ENCODE assay signal across 12 mouse cellular contexts in genomic region chr7:126807405-126807804, GRCm38 (mm10). TPM values are rescaled to one million over a fixed set of nuclear protein-coding genes. Genes with fewer than 3 reads are reported as not detected.
DNase-seq lines count a peak whose midpoint lies in the region; ATAC-seq lines count a peak whose summit lies in the region.
"Had no signal": no experiment of that assay in that cellular context is flagged by ENCODE, and none has a peak within 500 bp of the region (broad histone marks: within the 10 kb centered on the region; RNA-seq: fewer than 3 reads in every experiment).

No protein-coding gene starts in this region.

- peak overlapping the region; percentile 86 for H3K4me2 ChIP-seq in heart, embryonic 14.5 days (ENCODE audit: low read length)
- H3K4me2 ChIP-seq in embryonic facial prominence, embryonic 12.5 days (replicated peaks), result peak overlapping the region; percentile 82
- H3K4me2 ChIP-seq in limb, embryonic 12.5 days, result peak overlapping the region; percentile 85

- DNase-seq in heart, postnatal 25 days (ENCODE audit: low spot score), result no peak
- peak; percentile 75 for DNase-seq in 3T3-L1 (ENCODE audit: low read depth, low spot score)
- DNase-seq in frontal cortex, postnatal 25 days (ENCODE audit: low spot score in 2 of 2), result no peak
- DNase-seq in layer of hippocampus, adult 8-10 months (ENCODE audit: low spot score in 2 of 2), result no peak
- DNase-seq in layer of hippocampus, postnatal 14 days (ENCODE audit: low spot score in 2 of 2), result no peak
- DNase-seq: cerebellum, adult 9-11 months; right cerebral cortex, postnatal 25 days had no signal

- H3K27ac ChIP-seq in heart, embryonic 14.5 days (replicated peaks in 1 of 2; ENCODE audit: control insufficient read depth in 1 of 2, insufficient read depth in 1 of 2, low read depth in 2 of 2, low read length in 2 of 2), result 0 out of 4 replicates have a peak overlapping the region, but pooled peaks of 1 of the 2 experiments have one; percentile 11
- H3K27ac ChIP-seq in embryonic facial prominence, embryonic 12.5 days, result no peak overlapping the region
- H3K27ac ChIP-seq in limb, embryonic 12.5 days, result no peak overlapping the region

- no peak for ATAC-seq in heart, embryonic 14.5 days (ENCODE audit: insufficient number of reproducible peaks, insufficient read depth, low FRiP score, low read depth)
- no peak for ATAC-seq in embryonic facial prominence, embryonic 12.5 days (ENCODE audit: insufficient number of reproducible peaks, insufficient read depth, low FRiP score, low TSS enrichment)
- no peak for ATAC-seq in limb, embryonic 12.5 days (ENCODE audit: insufficient number of reproducible peaks, insufficient read depth, low FRiP score, low TSS enrichment, low read depth)
- ATAC-seq: Patski had no signal

- H3K27me3 ChIP-seq in heart, embryonic 14.5 days (ENCODE audit: control insufficient read depth, insufficient read depth, low read length), result no peaks in the 10 kb centered on the region
- no peaks in the 10 kb centered on the region for H3K27me3 ChIP-seq in embryonic facial prominence, embryonic 12.5 days
- no peaks in the 10 kb centered on the region for H3K27me3 ChIP-seq in limb, embryonic 12.5 days
- H3K27me3 ChIP-seq: Patski had no signal

- H3K9me3 ChIP-seq in heart, embryonic 14.5 days (ENCODE audit: control insufficient read depth, low read length), result no peaks in the 10 kb centered on the region
- no peaks in the 10 kb centered on the region for H3K9me3 ChIP-seq in embryonic facial prominence, embryonic 12.5 days
- H3K9me3 ChIP-seq in limb, embryonic 12.5 days, result no peaks in the 10 kb centered on the region

- H3K9ac ChIP-seq in heart, embryonic 14.5 days (ENCODE audit: low read length), result peak overlapping the region; percentile 78; the same call in 1 of the 2 replicates
- peak overlapping the region; percentile 76; the same call in 1 of the 2 replicates for H3K9ac ChIP-seq in embryonic facial prominence, embryonic 12.5 days
- H3K9ac ChIP-seq in limb, embryonic 12.5 days (replicated peaks), result peak overlapping the region; percentile 81; the same call in 1 of the 2 replicates

- 50% methylated on average over 4 of the region's 4 CpGs for WGBS in heart, embryonic 14.5 days
- 77% methylated on average over 4 of the region's 4 CpGs for WGBS in embryonic facial prominence, embryonic 12.5 days
- 72% methylated on average over 4 of the region's 4 CpGs for WGBS in limb, embryonic 12.5 days

- intact Hi-C loops in heart, postnatal 25 days (cut with DNase I), result no loop called here

- peaks cover 4 to 17% of the 10 kb centered on the region in 2 experiments; a peak in 3 of 4 replicates for H3K4me1 ChIP-seq in heart, embryonic 14.5 days (ENCODE audit: control insufficient read depth in 2 of 2, insufficient read depth in 2 of 2, low read length in 2 of 2)
- peaks cover 21% of the 10 kb centered on the region for H3K4me1 ChIP-seq in embryonic facial prominence, embryonic 12.5 days
- peaks cover 24% of the 10 kb centered on the region for H3K4me1 ChIP-seq in limb, embryonic 12.5 days (replicated peaks)

- H3K4me3 ChIP-seq in heart, embryonic 14.5 days (ENCODE audit: control insufficient read depth in 1 of 2, insufficient read depth in 1 of 2, low read depth in 1 of 2, low read length in 2 of 2), result no peak overlapping the region
- H3K4me3 ChIP-seq in embryonic facial prominence, embryonic 12.5 days, result peak overlapping the region; percentile 71; the same call in 1 of the 2 replicates
- H3K4me3 ChIP-seq in limb, embryonic 12.5 days (replicated peaks), result no peak overlapping the region

- peaks cover 24% of the 10 kb centered on the region for H3K36me3 ChIP-seq in heart, embryonic 14.5 days (ENCODE audit: control insufficient read depth, insufficient read depth, low read length)
- peaks cover 10% of the 10 kb centered on the region; the same call in 1 of the 2 replicates for H3K36me3 ChIP-seq in embryonic facial prominence, embryonic 12.5 days
- peaks cover 38% of the 10 kb centered on the region for H3K36me3 ChIP-seq in limb, embryonic 12.5 days

RNA-seq across cellular contexts. Expression of gene Fam57b, which starts 9.9 kb away (rescaled TPM):
- 0.81 and 1.2 TPM in 2 replicates for polyA plus RNA-seq in heart, embryonic 14.5 days (2014; fragmentation: Nextera tagmentation; extraction: Ambion mirVana)
- total RNA-seq in heart, postnatal 25 days (2021), result 10 to 100 TPM in 1 of 2 experiments, 1 to 10 TPM in 1; 8.9 to 10.4 TPM
- 1.2 and 2.0 TPM in 2 replicates for polyA plus RNA-seq in embryonic facial prominence, embryonic 12.5 days (2016; fragmentation: Nextera tagmentation; extraction: Ambion mirVana)
- 0.19 and 0.33 TPM in 2 replicates for polyA plus RNA-seq in limb, embryonic 12.5 days (2016; fragmentation: Nextera tagmentation; extraction: Ambion mirVana)
- total RNA-seq in layer of hippocampus, adult 8-10 months (2022), result 10 to 100 TPM; 57.3 to 67.6 (median 62.6) TPM
- 100 to 1,000 TPM; 109 to 112 TPM for total RNA-seq in layer of hippocampus, postnatal 14 days (2021)
- total RNA-seq: megakaryocyte, adult 5-6 weeks had no signal

RNA-seq across cellular contexts. Expression of gene Ppp4c, which starts 15.1 kb away (rescaled TPM):
- 132 and 146 TPM in 2 replicates for polyA plus RNA-seq in heart, embryonic 14.5 days (2014; fragmentation: Nextera tagmentation; extraction: Ambion mirVana)
- 10 to 100 TPM; 32.7 to 33.1 TPM for total RNA-seq in heart, postnatal 25 days (2021)
- 362 and 385 TPM in 2 replicates for polyA plus RNA-seq in embryonic facial prominence, embryonic 12.5 days (2016; fragmentation: Nextera tagmentation; extraction: Ambion mirVana)
- 378 and 401 TPM in 2 replicates for polyA plus RNA-seq in limb, embryonic 12.5 days (2016; fragmentation: Nextera tagmentation; extraction: Ambion mirVana)
- 10 to 100 TPM; 49.5 to 55.7 (median 51.9) TPM for total RNA-seq in layer of hippocampus, adult 8-10 months (2022)
- total RNA-seq in layer of hippocampus, postnatal 14 days (2021), result 10 to 100 TPM; 49.0 to 51.8 TPM

RNA-seq across cellular contexts. Expression of gene 4930451I11Rik, which starts 24.0 kb away (rescaled TPM):
- polyA plus RNA-seq in heart, embryonic 14.5 days (2014; fragmentation: Nextera tagmentation; extraction: Ambion mirVana), result not detected in 2 replicates
- not detected for total RNA-seq in heart, postnatal 25 days (2021)
- not detected in 2 replicates for polyA plus RNA-seq in embryonic facial prominence, embryonic 12.5 days (2016; fragmentation: Nextera tagmentation; extraction: Ambion mirVana)
- not detected in 2 replicates for polyA plus RNA-seq in limb, embryonic 12.5 days (2016; fragmentation: Nextera tagmentation; extraction: Ambion mirVana)
- not detected for total RNA-seq in layer of hippocampus, adult 8-10 months (2022)
- not detected for total RNA-seq in layer of hippocampus, postnatal 14 days (2021)
- total RNA-seq: megakaryocyte, adult 5-6 weeks had no signal
- polyA plus RNA-seq: Patski had no signal

RNA-seq across cellular contexts. Expression of gene Tbx6, which starts 26.1 kb away (rescaled TPM):
- polyA plus RNA-seq in heart, embryonic 14.5 days (2014; fragmentation: Nextera tagmentation; extraction: Ambion mirVana), result 0.26 TPM in 1 of 2 replicates, not detected in the other
- total RNA-seq in heart, postnatal 25 days (2021), result under 1 TPM; 0.34 to 0.70 TPM
- polyA plus RNA-seq in embryonic facial prominence, embryonic 12.5 days (2016; fragmentation: Nextera tagmentation; extraction: Ambion mirVana), result 0.61 and 0.85 TPM in 2 replicates
- polyA plus RNA-seq in limb, embryonic 12.5 days (2016; fragmentation: Nextera tagmentation; extraction: Ambion mirVana), result 0.50 and 0.68 TPM in 2 replicates
- total RNA-seq in layer of hippocampus, adult 8-10 months (2022), result 1 to 10 TPM in 3 of 4 experiments, under 1 TPM in 1; 0.43 to 1.5 (median 1.2) TPM
- under 1 TPM; 0.53 to 0.57 TPM for total RNA-seq in layer of hippocampus, postnatal 14 days (2021)

RNA-seq across cellular contexts. Expression of gene Ypel3, which starts 30.6 kb away (rescaled TPM):
- 102 and 121 TPM in 2 replicates for polyA plus RNA-seq in heart, embryonic 14.5 days (2014; fragmentation: Nextera tagmentation; extraction: Ambion mirVana)
- 10 to 100 TPM; 63.7 to 74.0 TPM for total RNA-seq in heart, postnatal 25 days (2021)
- 118 and 119 TPM in 2 replicates for polyA plus RNA-seq in embryonic facial prominence, embryonic 12.5 days (2016; fragmentation: Nextera tagmentation; extraction: Ambion mirVana)
- 104 and 126 TPM in 2 replicates for polyA plus RNA-seq in limb, embryonic 12.5 days (2016; fragmentation: Nextera tagmentation; extraction: Ambion mirVana)
- total RNA-seq in layer of hippocampus, adult 8-10 months (2022), result 100 to 1,000 TPM; 236 to 283 (median 255) TPM
- 100 to 1,000 TPM; 195 to 196 TPM for total RNA-seq in layer of hippocampus, postnatal 14 days (2021)

Comparison
In these comparisons a context has a peak if more than half of its experiments do, and no peak if none do; other contexts are left out.
1. RNA of gene Fam57b, which starts 9.9 kb away (total RNA-seq): 109 to 112 TPM in layer of hippocampus, postnatal 14 days and 57.3 to 67.6 TPM in layer of hippocampus, adult 8-10 months; 8.9 to 10.4 TPM in heart, postnatal 25 days; every median in the first group is over 4 times any median in the second.
2. Peak in every context shown above with its lines, with median percentiles within 50 percentile points of each other: H3K4me2 ChIP-seq and H3K9ac ChIP-seq.